Mouse (Mus musculus) kidney, postnatal 4 days (tissue): ENCODE data around the gene Gm45062.

Experiments
- DNase-seq, 2 experiments: peaks; one replicate each; pipeline ENCODE4 v3.0.0; 2021; ENCODE audit warnings: mixed read lengths in 2 of 2

Gene Gm45062

GRCm38 (mm10) chr6:8420187-8420503 is 160.9 kb downstream of the Gm45062 start:
- no peak for DNase-seq

GRCm38 (mm10) chr6:8421421-8421820 is 162.2 kb downstream of the Gm45062 start:
- no peak for DNase-seq

GRCm38 (mm10) chr6:8421959-8422581 is 162.8 kb downstream of the Gm45062 start:
- DNase-seq = no peak

- no peak for DNase-seq
Observed at GRCm38 (mm10) chr6:8423142-8423541, 163.9 kb downstream of the Gm45062 start.

- DNase-seq = no peak
Observed at GRCm38 (mm10) chr6:8427692-8428091, 168.4 kb downstream of the Gm45062 start.

GRCm38 (mm10) chr6:8430610-8431234 is 171.5 kb downstream of the Gm45062 start:
- DNase-seq = no peak

- DNase-seq = no peak
Observed at GRCm38 (mm10) chr6:8433179-8433578, 173.9 kb downstream of the Gm45062 start.

- no peak for DNase-seq
Observed at GRCm38 (mm10) chr6:8437937-8438336, 178.7 kb downstream of the Gm45062 start.

GRCm38 (mm10) chr6:8441814-8442213 is 182.6 kb downstream of the Gm45062 start:
- no peak for DNase-seq

GRCm38 (mm10) chr6:8446786-8447185 is 187.5 kb downstream of the Gm45062 start:
- DNase-seq = peak; percentile 18 to 40

GRCm38 (mm10) chr6:8455599-8455998 is 196.3 kb downstream of the Gm45062 start:
- no peak for DNase-seq

- DNase-seq = no peak
Observed at GRCm38 (mm10) chr6:8458596-8458995, 199.3 kb downstream of the Gm45062 start.

- no peak for DNase-seq
Observed at GRCm38 (mm10) chr6:8462447-8462846, 203.2 kb downstream of the Gm45062 start.

GRCm38 (mm10) chr6:8465388-8465787 is 206.1 kb downstream of the Gm45062 start:
- DNase-seq = no peak

- DNase-seq = no peak
Observed at GRCm38 (mm10) chr6:8465985-8466384, 206.7 kb downstream of the Gm45062 start.

- no peak for DNase-seq
Observed at GRCm38 (mm10) chr6:8467667-8468337, 208.6 kb downstream of the Gm45062 start.

GRCm38 (mm10) chr6:8469918-8470317 is 210.7 kb downstream of the Gm45062 start:
- DNase-seq = no peak

- no peak for DNase-seq
Observed at GRCm38 (mm10) chr6:8472125-8472524, 212.9 kb downstream of the Gm45062 start.

GRCm38 (mm10) chr6:8472915-8473314 is 213.7 kb downstream of the Gm45062 start:
- DNase-seq = peak; percentile 47 to 63

GRCm38 (mm10) chr6:8473498-8473897 is 214.2 kb downstream of the Gm45062 start:
- DNase-seq = peak; percentile 33 to 42

- DNase-seq = no peak
Observed at GRCm38 (mm10) chr6:8474316-8474715, 215.1 kb downstream of the Gm45062 start.

GRCm38 (mm10) chr6:8474820-8475219 is 215.6 kb downstream of the Gm45062 start:
- peak; percentile 15 to 35 for DNase-seq

- no peak for DNase-seq
Observed at GRCm38 (mm10) chr6:8479176-8479575, 219.9 kb downstream of the Gm45062 start.
